Mouse (Mus musculus): ENCODE measurements around the gene Birc6. TPM values are rescaled to one million over a fixed set of nuclear protein-coding genes. Genes with fewer than 3 reads are reported as not detected.
"Not testable (repeated sequence)": the region's sequence is repeated elsewhere in the genome, so short reads cannot be mapped to it uniquely, and the experiment has no call there.

The Birc6 gene
- total RNA-seq, 2 experiments from 2014 or later = 115 to 120 TPM

- DNase-seq (ENCODE audit: low spot score in 2 of 2) = no peak
Measured at GRCm38 (mm10) chr17:74554118-74554517, 26.0 kb downstream of the Birc6 start.

- DNase-seq (ENCODE audit: low spot score in 2 of 2) = no peak
Measured at GRCm38 (mm10) chr17:74559891-74560290, 31.8 kb downstream of the Birc6 start.

- DNase-seq (ENCODE audit: low spot score in 2 of 2) = no peak
Measured at GRCm38 (mm10) chr17:74564151-74564550, 36.1 kb downstream of the Birc6 start.

- DNase-seq (ENCODE audit: low spot score in 2 of 2) = no peak
Measured at GRCm38 (mm10) chr17:74569219-74569618, 41.1 kb downstream of the Birc6 start.

- DNase-seq (ENCODE audit: low spot score in 2 of 2) = no peak
Measured at GRCm38 (mm10) chr17:74570585-74570984, 42.5 kb downstream of the Birc6 start.

GRCm38 (mm10) chr17:74577173-74577572 is 49.1 kb downstream of the Birc6 start:
- DNase-seq (ENCODE audit: low spot score in 2 of 2) = no peak

- DNase-seq (ENCODE audit: low spot score in 2 of 2) = no peak
Measured at GRCm38 (mm10) chr17:74579586-74579985, 51.5 kb downstream of the Birc6 start.

- no peak for DNase-seq (ENCODE audit: low spot score in 2 of 2)
Measured at GRCm38 (mm10) chr17:74580738-74581137, 52.6 kb downstream of the Birc6 start.

GRCm38 (mm10) chr17:74586768-74587167 is 58.7 kb downstream of the Birc6 start:
- no peak for DNase-seq (ENCODE audit: low spot score in 2 of 2)

- DNase-seq (ENCODE audit: low spot score in 2 of 2) = no peak
Measured at GRCm38 (mm10) chr17:74598908-74599307, 70.8 kb downstream of the Birc6 start.

- no peak for DNase-seq (ENCODE audit: low spot score in 2 of 2)
Measured at GRCm38 (mm10) chr17:74599396-74599795, 71.3 kb downstream of the Birc6 start.

GRCm38 (mm10) chr17:74601201-74601600 is 73.1 kb downstream of the Birc6 start:
- DNase-seq (ENCODE audit: low spot score in 2 of 2) = no peak

GRCm38 (mm10) chr17:74630798-74631197 is 102.7 kb downstream of the Birc6 start:
- DNase-seq (ENCODE audit: low spot score in 2 of 2) = no peak

- DNase-seq (ENCODE audit: low spot score in 2 of 2) = no peak
Measured at GRCm38 (mm10) chr17:74642445-74642844, 114.3 kb downstream of the Birc6 start.

- DNase-seq (ENCODE audit: low spot score in 2 of 2) = no peak
Measured at GRCm38 (mm10) chr17:74658362-74658761, 130.3 kb downstream of the Birc6 start.

- no peak for DNase-seq (ENCODE audit: low spot score in 2 of 2)
Measured at GRCm38 (mm10) chr17:74668010-74668409, 139.9 kb downstream of the Birc6 start.

GRCm38 (mm10) chr17:74670031-74670430 is 141.9 kb downstream of the Birc6 start:
- no peak for DNase-seq (ENCODE audit: low spot score in 2 of 2)

GRCm38 (mm10) chr17:74672446-74672845 is 144.4 kb downstream of the Birc6 start:
- DNase-seq (ENCODE audit: low spot score in 2 of 2) = peak in 1 of 2 experiments; percentile 24

- peak in 1 of 2 experiments; percentile 61 for DNase-seq (ENCODE audit: low spot score in 2 of 2)
Measured at GRCm38 (mm10) chr17:74673251-74673650, 145.2 kb downstream of the Birc6 start.

GRCm38 (mm10) chr17:74678061-74678460 is 150.0 kb downstream of the Birc6 start:
- no peak for DNase-seq (ENCODE audit: low spot score in 2 of 2)

- no peak for DNase-seq (ENCODE audit: low spot score in 2 of 2)
Measured at GRCm38 (mm10) chr17:74684927-74685326, 156.8 kb downstream of the Birc6 start.

GRCm38 (mm10) chr17:74688555-74688954 is 160.5 kb downstream of the Birc6 start:
- no peak for DNase-seq (ENCODE audit: low spot score in 2 of 2)

GRCm38 (mm10) chr17:74689406-74689805 is 161.3 kb downstream of the Birc6 start:
- DNase-seq (ENCODE audit: low spot score in 2 of 2) = no peak

- DNase-seq (ENCODE audit: low spot score in 2 of 2) = not testable (repeated sequence)
Measured at GRCm38 (mm10) chr17:74701661-74702060, 173.6 kb downstream of the Birc6 start.
